Mouse (Mus musculus): ENCODE results near the gene Mas1.

DNA sequence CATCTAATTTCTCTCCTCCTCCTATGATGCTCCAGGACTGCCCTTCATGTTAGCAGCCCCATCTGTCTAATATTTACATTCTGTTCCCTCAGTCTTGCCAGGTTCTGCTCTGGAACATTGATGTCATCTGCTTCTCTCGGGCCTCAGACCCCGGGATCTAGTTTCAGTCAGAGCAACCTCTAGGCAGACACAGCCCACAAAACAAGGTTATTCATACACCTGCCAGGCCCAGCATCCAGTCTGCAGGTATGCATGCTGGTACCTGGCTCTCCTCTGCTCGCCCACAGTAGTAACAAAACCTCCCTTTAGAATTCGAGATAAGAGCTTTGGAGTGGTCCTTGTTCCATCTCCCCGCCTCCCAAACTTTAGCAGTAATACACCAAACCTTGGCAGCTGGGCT lies 37.6 kb downstream of the Mas1 start:
- no peak for TF ChIP-seq EP300 (IDR thresholded peaks at IDR 0.05; ENCODE audit: low read depth)
- no peak for TF ChIP-seq CTCF (IDR thresholded peaks at IDR 0.05; ENCODE audit: low read depth)

Measured in liver, postnatal 0 days (tissue).